Mouse (Mus musculus) forebrain, embryonic 10.5 days (tissue): ENCODE data around the gene Gtpbp2. TPM values are rescaled to one million over a fixed set of nuclear protein-coding genes. Genes with fewer than 3 reads are reported as not detected.

Source experiments
- DNase-seq: peaks from one replicate; pipeline ENCODE4 v3.0.0-alpha.2; 2017; ENCODE audit warnings: low spot score; ENCODE audit errors: extremely low spot score
- H3K27ac ChIP-seq: fragments of 300-500 bp; sonication (generic); 2 replicates; pipeline ENCODE4 v1.5.1; 2016; ENCODE audit warnings: mild to moderate bottlenecking
- H3K27me3 ChIP-seq: fragments of 300-500 bp; sonication (generic); 2 replicates; pipeline ENCODE4 v1.6.1; 2016; ENCODE audit warnings: mild to moderate bottlenecking; ENCODE audit not compliant: poor library complexity, severe bottlenecking
- H3K36me3 ChIP-seq: fragments of 300-500 bp; sonication (generic); replicated peaks from 2 replicates; pipeline ENCODE4 v1.6.1; 2016; ENCODE audit warnings: mild to moderate bottlenecking, moderate library complexity
- H3K4me1 ChIP-seq: fragments of 300-500 bp; sonication (generic); 2 replicates; pipeline ENCODE4 v1.6.1; 2016
- H3K4me3 ChIP-seq: fragments of 300-500 bp; sonication (generic); 2 replicates; pipeline ENCODE4 v1.5.1; 2016; ENCODE audit warnings: mild to moderate bottlenecking, moderate library complexity
- H3K9me3 ChIP-seq: fragments of 300-500 bp; sonication (generic); 2 replicates; pipeline ENCODE4 v1.6.1; 2016; ENCODE audit warnings: mild to moderate bottlenecking, moderate library complexity
- WGBS: fragments of 180-500 bp; shearing (Covaris S2); methylation state at CpG from one replicate; pipeline ENCODE4 v1.1.7; 2016; 5-methylcytosine and 5-hydroxymethylcytosine counted together
- polyA plus RNA-seq: library from polyadenylated mRNA; unstranded; fragments of >200 nt; fragmentation: Nextera tagmentation; extraction: Ambion mirVana; gene quantifications from 2 replicates; pipeline ENCODE4 v1.2.1, GENCODE M21; 2016

The Gtpbp2 gene
- polyA plus RNA-seq, 1 experiment from 2014 or later, result 30.0 TPM

DNA sequence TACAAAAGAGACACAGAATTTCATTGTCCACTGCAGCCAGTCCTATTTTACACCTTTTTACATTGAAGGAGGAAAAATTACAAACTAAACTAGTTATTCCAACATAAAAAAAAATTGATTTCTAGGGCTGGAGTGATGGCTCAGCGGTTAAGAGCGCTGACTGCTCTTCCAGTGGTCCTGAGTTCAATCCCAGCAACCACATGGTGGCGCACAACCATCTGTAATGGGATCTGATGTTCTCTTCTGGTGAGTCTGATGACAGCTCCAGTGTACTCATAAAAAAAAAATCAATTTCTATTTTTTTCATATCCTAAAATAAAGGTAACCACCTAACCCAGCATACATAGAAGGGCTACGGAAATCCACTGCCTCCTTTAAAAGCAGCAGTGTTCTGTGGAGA, 21.4 kb downstream of the Gtpbp2 start:
- H3K4me1 ChIP-seq, result no peaks in the 10 kb centered on the region
- no peaks in the 10 kb centered on the region for H3K9me3 ChIP-seq
- H3K4me3 ChIP-seq, result no peak overlapping the region
- WGBS, result 81% methylated on average over 4 of the region's 4 CpGs
- no peak overlapping the region for H3K27ac ChIP-seq
- H3K27me3 ChIP-seq, result no peaks in the 10 kb centered on the region
- H3K36me3 ChIP-seq, result peaks cover 98% of the 10 kb centered on the region
- no peak for DNase-seq

DNA sequence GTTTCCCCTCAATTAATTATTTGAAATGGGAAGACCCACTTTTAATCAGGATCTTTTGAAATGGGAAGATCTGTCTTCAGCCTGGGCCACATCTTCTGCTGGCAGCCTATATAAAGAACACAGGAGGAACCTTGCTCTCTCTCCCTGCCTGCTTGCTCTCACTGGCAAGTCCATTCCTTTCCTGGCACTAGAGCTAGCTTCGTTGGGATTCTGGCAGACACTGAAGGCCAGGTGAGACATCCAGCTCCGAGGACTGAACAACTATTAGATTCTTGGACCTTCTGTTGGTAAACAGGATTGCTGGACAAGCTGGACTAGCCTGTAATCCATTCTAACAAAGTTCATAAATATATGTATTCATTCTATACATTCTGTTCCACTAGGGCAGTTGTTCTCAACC, 28.0 kb downstream of the Gtpbp2 start:
- Histone ChIP-seq H3K4me3 (no peak overlapping the region), H3K27me3 (no peaks in the 10 kb centered on the region), H3K4me1 (no peaks in the 10 kb centered on the region), H3K9me3 (no peaks in the 10 kb centered on the region), H3K36me3 (peaks cover 96% of the 10 kb centered on the region), H3K27ac (no peak overlapping the region)
- no peak for DNase-seq
- WGBS, result 91% methylated on average over 2 of the region's 2 CpGs

- no peak for DNase-seq
- peak overlapping the region; percentile 78 for H3K4me3 ChIP-seq
- no peaks in the 10 kb centered on the region for H3K9me3 ChIP-seq
- no peak overlapping the region for H3K27ac ChIP-seq
- peaks cover 64% of the 10 kb centered on the region for H3K36me3 ChIP-seq
- no peaks in the 10 kb centered on the region for H3K27me3 ChIP-seq
- 79% methylated on average over 6 of the region's 6 CpGs for WGBS
- peaks cover 31% of the 10 kb centered on the region for H3K4me1 ChIP-seq
These were observed 40.3 kb downstream of the Gtpbp2 start for GRCm38 (mm10) chr17:46201151-46201550.

DNA sequence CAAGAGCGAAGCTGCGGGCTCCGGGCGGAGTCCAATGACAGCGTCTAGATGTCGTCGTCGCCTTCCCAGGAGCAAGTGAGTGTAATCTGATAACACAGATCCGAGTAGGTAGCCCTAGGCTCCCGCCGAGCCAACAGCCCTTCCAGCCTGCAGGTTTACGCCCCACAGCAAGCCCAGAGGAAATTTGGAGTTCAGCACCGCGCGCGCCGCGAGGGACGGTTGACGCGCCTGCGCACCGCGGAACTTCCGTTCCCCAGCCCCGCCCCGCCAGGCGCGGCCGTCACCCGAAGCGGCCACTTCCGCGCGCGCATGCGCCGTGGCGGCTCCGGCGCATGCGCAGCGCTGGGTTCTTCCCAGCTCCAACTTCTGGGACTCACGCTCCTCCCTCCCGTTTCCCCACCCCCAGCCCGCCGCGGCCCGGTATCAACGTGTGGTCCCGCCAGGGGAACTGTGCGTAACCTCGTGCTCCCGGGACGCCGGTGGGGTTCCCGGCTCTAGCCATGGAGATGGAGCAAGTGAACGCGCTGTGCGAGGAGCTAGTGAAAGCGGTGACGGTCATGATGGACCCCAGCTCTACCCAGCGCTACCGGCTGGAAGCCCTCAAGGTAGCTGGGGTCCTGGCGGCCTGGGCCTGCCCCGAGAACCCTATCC, 41.7 kb downstream of the Gtpbp2 start, which contains the start of the genes Polh and Xpo5:
Gene Polh, minus strand, starts transcription at position 225 of the 651 bp plus-strand sequence.
Gene Xpo5, plus strand, starts transcription at position 362 of the 651 bp plus-strand sequence.
- WGBS, result under 1% methylated on average over 66 of the region's 66 CpGs
- H3K4me1 ChIP-seq, result peaks cover 31% of the 10 kb centered on the region
- H3K4me3 ChIP-seq, result peak within 1 kb of the TSS; percentile 78
- peak; percentile 92 for DNase-seq
- H3K27me3 ChIP-seq, result no peaks in the 10 kb centered on the region
- peaks cover 64% of the 10 kb centered on the region for H3K36me3 ChIP-seq
- peak within 1 kb of the TSS; percentile 95 for H3K27ac ChIP-seq
- H3K9me3 ChIP-seq, result no peaks in the 10 kb centered on the region

DNA sequence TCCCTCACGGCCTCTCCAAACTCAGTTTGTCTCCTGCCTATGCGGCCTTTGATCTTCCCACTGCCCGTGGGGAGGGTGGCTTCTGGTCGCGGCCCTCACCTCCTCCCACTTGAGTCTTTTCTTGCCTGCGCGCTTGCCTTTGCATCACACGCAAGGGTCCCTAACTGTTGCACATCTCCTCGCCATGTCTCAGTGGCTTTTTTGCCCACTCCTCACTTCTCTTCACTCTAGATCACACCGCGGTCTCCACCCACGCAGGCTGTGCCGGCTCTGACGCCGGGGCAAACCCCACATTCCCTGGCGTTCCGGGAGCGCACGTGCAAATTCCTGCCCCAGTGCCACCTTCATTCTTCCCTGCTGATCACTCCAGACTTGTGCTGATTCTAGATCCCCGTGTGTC, 42.2 kb downstream of the Gtpbp2 start:
- peaks cover 64% of the 10 kb centered on the region for H3K36me3 ChIP-seq
- WGBS, result under 1% methylated on average over 20 of the region's 20 CpGs
- peak overlapping the region; percentile 78 for H3K4me3 ChIP-seq
- peak overlapping the region; percentile 95 for H3K27ac ChIP-seq
- DNase-seq, result no peak
- H3K27me3 ChIP-seq, result no peaks in the 10 kb centered on the region
- no peaks in the 10 kb centered on the region for H3K9me3 ChIP-seq
- peaks cover 31% of the 10 kb centered on the region for H3K4me1 ChIP-seq

DNA sequence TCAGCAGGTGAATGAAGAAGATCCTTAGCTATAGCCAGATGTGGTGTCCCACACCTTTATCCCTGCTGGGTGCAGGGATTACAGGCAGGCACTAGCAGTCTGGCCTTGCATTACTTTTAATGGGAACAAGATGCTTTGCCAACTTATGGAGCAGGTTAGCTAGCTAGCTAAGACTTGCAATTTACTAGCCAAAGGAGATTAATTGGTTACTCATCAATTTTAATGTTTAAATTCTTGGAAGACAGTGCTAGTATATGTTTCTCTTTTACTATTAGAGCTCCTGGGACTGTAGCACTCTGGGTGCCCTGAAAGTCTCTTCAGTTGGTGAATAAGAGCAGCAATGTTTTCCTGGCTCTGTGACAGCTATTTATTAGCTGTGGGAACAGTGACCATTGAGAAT, 45.8 kb downstream of the Gtpbp2 start:
- Histone ChIP-seq H3K27ac (no peak overlapping the region), H3K4me3 (no peak overlapping the region), H3K36me3 (peaks cover 75% of the 10 kb centered on the region), H3K4me1 (peaks cover 18% of the 10 kb centered on the region), H3K27me3 (no peaks in the 10 kb centered on the region), H3K9me3 (no peaks in the 10 kb centered on the region)
- DNase-seq, result no peak

DNA sequence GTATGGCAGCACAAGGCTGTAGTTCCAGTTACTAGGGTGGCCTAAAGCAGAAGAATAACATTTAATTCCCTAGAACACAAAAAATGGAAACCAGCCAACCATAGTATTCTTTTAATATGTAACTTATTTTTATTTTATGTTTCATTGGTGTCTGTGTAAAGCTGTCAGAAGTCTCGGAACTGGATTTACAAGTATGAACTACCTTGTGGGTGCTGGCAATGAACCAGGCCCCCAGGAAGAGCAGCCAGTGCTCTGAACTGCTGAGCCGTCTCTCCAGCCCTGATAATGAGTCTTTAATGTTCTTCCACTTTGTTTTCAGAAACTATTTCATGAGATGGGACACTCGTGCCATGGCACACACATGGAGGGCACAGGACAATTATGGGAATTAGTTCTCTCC, 49.7 kb downstream of the Gtpbp2 start:
- Histone ChIP-seq H3K4me1 (no peaks in the 10 kb centered on the region), H3K9me3 (no peaks in the 10 kb centered on the region), H3K36me3 (peaks cover 100% of the 10 kb centered on the region), H3K4me3 (no peak overlapping the region), H3K27ac (no peak overlapping the region), H3K27me3 (no peaks in the 10 kb centered on the region)
- no peak for DNase-seq
- WGBS, result 95% methylated on average over 3 of the region's 3 CpGs

Other genes starting within 250 kb of the Gtpbp2 start
- 2.4 and 2.5 TPM in 2 replicates for gene Vegfa, start 128.7 kb upstream of the Gtpbp2 start, polyA plus RNA-seq
- gene Mrps18a, start 50.0 kb upstream of the Gtpbp2 start, polyA plus RNA-seq, result 152 and 154 TPM in 2 replicates
- gene Rsph9, start 16.8 kb upstream of the Gtpbp2 start, polyA plus RNA-seq, result 8.9 and 11.3 TPM in 2 replicates
- gene Mad2l1bp, start 7.5 kb upstream of the Gtpbp2 start, polyA plus RNA-seq, result 36.3 and 36.8 TPM in 2 replicates
- 14.5 and 14.6 TPM in 2 replicates for gene Polh, start 41.6 kb downstream of the Gtpbp2 start, polyA plus RNA-seq
- gene Xpo5, start 41.8 kb downstream of the Gtpbp2 start, polyA plus RNA-seq, result 79.7 and 80.4 TPM in 2 replicates
- 140 and 143 TPM in 2 replicates for gene Polr1c, start 87.0 kb downstream of the Gtpbp2 start, polyA plus RNA-seq
- gene Yipf3, start 87.0 kb downstream of the Gtpbp2 start, polyA plus RNA-seq, result 68.3 and 72.5 TPM in 2 replicates
- 0.81 and 1.0 TPM in 2 replicates for gene Lrrc73, start 92.5 kb downstream of the Gtpbp2 start, polyA plus RNA-seq
- gene Tjap1, start 122.0 kb downstream of the Gtpbp2 start, polyA plus RNA-seq, result 60.0 and 62.6 TPM in 2 replicates
- 1.2 TPM in 2 replicates for gene Dlk2, start 136.4 kb downstream of the Gtpbp2 start, polyA plus RNA-seq
- 5.8 and 6.1 TPM in 2 replicates for gene Abcc10, start 167.3 kb downstream of the Gtpbp2 start, polyA plus RNA-seq
- 6.8 and 7.1 TPM in 2 replicates for gene Zfp318, start 222.7 kb downstream of the Gtpbp2 start, polyA plus RNA-seq